Mouse (Mus musculus) thymus, postnatal 25 days (tissue): ENCODE measurements at regions not wholly inside any gene's neighbourhood (a gene's known extent, or its start where the extent isn't known, plus 50 kb on each side); places are given as distances from the start of the nearest gene placed in this dataset.
"Not testable (repeated sequence)": the region's sequence is repeated elsewhere in the genome, so short reads cannot be mapped to it uniquely, and the experiment has no call there.

Experiments
- DNase-seq: peaks from one replicate; pipeline ENCODE4 v3.0.0; 2022

DNA sequence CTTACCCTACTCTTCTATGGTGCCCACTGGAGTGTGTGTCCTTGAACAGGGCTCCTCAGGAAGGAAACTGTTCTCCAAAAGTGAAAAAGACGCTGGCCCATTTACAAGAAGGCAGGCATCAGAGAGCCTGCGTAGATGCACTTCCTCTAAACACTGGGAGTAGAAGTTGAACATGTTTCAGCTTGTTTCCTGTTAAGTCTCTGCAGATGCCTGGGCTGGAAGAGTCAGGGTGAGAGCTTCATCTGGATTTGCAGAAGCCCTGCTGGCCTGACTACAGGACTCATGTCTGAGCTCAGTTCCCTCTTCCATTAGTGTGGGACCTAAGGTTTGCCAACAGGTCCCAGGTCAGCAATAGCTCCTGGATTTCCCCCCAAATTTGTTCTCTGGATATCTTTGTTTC lies 54.7 kb upstream of the Nlrp1b start:
- no peak for DNase-seq

DNA sequence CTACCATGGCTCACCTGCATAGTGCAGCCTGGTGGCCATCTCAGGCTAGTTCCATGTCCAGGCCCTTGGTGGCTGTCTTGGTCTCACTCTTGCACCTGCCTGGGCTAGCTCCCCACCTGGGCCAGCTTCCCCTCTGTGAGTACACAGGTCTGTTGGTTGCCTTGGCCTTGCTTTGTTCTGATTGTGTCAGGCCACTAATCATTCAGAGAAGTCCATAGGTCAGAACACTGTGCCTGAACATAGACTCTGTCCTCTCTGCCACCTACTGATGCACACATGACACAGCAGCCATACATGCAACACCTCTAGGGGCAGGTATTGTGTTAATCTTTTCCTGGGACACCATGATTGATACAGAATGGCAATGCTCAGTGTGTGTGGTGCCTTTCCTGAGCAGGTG lies 57.7 kb upstream of the Nlrp1b start:
- DNase-seq: not testable (repeated sequence)

DNA sequence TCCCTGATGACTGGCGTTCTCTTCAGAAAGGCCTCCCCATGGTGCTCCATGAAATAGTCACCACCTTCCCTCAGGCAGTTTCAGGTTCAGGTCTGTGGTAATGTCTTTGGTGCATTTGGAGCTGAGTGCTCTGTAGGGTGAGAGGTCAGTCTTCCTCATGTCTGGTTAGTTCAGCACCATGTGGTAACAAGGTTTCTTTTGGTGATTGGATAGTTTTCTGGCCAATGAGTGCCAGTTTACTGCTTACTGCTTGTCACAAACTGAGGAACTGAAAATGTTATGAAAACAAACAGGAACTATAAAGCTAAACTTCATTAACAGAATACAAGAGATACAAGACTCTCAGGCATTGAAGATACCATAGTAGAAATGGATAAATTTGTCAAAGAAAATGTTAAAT lies 59.0 kb upstream of the Nlrp1b start:
- no peak for DNase-seq

DNA sequence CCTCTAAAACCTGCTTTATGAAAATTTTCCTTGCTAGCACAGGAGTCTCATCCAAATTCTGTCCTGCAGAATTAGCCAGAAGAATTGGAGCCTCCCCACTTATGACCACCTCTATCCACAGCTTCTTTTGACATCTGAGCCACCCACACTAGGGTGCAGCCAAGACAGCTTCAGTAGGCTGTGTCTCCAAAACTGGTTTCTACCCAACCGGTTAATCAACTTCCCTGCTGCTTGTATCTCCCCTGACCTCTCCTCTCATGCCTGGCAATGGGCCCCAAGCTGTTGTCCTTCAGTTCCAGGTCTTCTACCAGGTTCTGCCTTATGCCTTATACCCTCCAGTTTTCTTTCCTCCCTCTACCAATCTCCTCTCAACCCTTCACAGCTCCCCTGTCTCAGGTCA lies 68.9 kb upstream of the Nlrp1b start:
- no peak for DNase-seq

DNA sequence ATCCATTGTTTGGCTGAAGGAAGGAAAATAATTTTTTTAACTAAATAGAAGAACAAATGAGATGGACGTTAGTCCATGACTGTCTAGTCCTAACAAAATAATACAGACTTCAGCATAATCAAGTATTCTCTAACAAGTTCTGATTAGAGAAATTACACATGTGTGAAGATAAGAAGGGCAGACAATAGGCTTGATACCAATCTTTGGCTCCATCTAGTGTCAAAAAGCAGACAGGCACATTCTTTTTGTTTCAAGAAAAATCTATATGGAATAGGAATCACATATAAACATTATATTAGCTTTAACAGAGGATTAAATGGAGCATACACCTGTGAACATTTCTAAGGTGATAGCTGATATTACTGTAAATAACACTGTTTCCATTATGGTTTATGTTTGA lies 92.9 kb upstream of the Nlrp1b start:
- DNase-seq: no peak

DNA sequence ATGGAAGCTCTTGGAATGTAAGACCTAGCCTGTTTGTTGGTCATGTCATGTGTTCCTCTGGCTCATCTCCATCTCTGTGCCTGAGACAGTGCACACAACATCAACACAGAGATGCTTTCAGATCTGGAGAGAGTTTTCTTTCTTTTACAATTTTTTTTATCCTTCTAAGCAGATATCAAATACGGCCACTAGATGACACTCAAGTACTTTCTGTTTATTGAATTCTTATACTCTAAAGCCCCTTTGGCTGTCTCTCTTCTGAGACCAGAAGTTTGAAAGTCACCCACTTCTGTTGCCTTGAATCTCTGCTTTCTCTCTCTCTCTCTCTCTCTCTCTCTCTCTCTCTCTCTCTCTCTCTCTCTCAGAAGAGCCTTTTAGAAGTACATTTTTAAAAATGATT lies 106.9 kb upstream of the Nlrp1b start:
- no peak for DNase-seq

DNA sequence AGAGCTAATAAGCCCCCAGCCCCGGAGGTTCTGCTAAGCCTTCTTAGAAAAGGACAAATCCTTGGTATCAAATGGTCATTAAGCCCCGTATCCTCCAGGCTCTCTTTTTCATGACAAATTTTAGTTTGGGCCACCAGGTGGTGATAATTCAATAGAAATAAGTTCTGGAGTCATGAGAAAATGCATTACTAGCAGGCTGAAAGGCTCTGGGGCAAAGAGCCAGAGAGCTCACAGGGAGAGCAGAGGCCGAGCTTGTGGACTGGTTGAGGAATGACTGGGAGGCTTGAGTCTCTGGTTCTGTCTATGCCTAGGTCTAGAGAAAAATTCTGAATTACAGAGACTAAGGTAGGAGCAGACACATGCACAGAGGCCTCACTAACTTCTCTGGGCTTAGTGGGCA lies 115.5 kb upstream of the Nlrp1b start:
- DNase-seq: no peak

DNA sequence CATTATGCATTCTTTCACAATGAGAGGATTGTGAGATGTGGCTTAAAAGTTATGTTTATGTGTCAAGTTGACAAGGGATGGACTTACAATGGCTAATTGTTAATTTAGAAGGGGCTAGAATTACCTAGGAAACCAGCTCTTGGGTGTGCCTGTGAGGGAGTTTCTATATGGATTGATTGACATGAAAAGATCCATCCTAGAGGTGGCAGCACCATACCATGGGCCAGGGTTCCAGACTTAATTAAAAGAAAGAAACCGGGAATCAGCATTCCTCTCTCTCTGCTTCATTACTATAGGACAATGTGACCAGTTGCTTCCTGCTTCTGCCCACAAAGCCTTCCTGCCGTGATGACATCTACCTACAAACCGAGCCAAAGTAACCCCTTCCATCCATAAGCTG lies 126.6 kb upstream of the Nlrp1b start:
- DNase-seq: no peak

DNA sequence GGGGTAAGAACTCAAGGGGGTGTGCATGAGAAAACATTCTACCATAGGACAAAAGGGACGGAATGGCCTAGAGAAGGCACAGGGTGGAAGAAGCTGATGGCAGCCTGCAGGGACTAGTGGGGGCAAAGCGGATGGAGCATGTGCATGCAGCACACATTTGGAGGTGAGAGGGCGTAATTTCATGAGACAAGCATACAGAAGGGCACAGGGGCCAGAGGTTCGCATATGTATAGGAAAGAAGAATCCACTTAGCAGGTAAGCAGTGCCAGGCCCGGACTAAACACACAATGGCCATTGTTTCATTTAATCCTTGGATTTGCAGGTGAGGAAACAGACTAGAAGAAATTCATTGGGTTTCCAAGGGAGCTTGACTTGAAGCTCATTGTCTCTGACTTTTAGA lies 130.3 kb upstream of the Nlrp1b start:
- DNase-seq: no peak

DNA sequence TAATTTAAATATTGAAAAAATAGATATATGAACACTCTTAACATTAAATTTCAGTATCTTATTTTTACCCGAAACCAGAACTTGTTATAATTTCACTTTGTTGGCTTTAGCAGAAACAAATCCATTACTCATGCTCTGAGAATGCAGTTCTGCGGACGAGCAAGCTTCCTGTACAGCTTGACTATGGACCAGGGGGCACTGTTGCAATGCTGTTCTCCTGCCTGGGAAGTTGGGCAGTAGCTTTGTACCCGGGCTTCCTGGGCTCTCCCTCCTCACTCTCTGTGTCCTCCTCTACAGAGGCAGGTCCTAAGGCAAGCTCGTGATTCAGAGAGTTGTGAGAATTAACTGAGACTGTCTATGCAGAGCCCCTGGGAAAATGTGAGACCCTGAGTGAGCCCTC lies 141.3 kb upstream of the Nlrp1b start:
- DNase-seq: no peak

DNA sequence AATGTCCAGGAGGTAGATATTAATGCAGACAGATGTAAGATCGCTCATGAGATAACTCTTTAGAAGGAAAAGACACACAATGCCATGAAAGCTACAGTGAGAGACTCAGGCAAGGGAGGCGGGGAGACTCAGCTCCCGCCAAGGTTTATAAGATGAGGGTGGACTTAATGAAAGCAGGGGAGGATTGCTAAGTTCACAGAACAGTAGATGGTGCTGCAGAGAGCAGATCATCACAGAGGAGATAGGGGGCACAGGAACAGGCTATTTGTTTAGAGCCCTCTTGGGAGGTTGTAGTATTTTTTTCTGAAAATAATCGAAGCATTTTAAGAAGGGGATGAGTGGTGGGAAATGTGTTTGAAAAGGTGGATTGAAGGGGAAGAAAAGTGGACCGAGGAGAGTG lies 144.6 kb upstream of the Nlrp1b start:
- DNase-seq: no peak

DNA sequence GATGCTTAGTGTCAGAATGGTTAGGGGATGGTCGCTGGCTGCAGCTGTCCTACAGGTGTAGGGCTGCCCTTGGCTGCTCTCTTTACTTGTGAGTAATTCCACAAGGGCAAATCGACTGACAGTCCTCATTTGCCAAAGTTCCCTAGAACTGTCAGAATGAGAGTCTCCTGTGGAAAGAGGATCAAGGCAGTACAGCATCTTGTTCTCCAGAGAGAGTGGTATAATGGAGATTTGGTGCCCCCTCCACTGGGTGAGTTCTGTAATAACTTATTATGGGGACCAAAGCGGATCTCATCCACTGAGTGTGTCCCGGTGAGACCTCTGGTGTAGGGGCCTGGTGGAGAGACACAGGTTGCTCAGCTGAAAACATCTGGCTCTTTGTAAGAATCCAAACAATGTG lies 157.9 kb upstream of the Nlrp1b start:
- no peak for DNase-seq

DNA sequence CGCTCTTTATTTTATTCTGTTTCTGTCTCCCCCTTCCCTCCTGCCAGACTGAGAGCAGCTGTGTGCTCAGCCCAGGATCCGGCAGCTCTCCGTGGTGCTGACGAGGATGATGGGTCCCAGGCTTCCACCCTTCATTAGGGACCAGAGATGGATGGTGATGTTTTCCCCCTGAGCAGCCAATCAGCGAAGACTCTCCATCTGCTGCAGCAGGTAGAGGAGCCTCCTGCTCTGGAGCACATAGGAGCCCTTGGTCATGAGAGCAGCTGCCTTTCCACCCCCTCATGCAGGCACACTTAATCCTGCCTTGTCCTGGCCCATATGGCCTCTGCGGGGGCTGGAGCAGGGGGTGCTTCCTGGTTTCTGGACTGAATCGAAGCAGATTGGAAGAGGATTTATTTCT lies 159.1 kb upstream of the Nlrp1b start:
- DNase-seq: no peak

DNA sequence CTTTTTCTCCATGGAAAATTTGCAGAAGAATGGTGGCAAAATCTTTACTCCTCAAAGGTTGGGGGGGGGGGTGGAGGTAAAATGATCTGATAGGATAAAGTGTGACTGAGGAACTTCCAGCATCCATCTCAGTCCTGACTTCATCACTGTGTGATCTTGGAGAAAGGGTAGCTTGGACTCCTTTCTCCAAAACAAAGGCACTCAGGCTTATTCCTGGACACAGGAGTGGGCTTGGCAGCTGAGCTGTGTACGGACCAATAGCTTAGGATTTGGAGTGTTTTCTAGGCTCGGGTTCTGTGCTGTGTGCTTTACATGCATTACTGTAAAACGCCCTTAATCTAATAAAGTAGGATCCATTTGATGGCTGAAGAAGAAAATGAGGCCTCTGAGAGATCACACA lies 159.6 kb upstream of the Nlrp1b start:
- no peak for DNase-seq

DNA sequence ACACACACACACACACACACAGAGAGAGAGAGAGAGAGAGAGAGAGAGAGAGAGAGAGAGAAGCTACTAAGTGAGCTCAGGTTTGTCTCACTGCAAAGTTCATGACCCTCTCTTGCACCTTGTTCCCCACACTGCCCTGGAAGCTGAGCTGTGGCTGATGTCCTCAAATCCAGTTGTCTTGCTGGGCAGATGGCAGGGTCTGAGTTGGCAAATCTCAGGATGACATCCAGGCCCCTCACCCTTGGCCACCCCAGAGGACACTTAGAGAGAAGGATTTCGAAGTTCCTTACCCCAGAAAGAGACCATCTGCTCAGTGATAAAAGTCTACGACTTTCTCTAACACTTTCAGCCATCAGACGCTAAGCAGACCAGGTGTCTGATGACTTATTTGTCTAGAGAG lies 160.1 kb upstream of the Nlrp1b start:
- DNase-seq: no peak

DNA sequence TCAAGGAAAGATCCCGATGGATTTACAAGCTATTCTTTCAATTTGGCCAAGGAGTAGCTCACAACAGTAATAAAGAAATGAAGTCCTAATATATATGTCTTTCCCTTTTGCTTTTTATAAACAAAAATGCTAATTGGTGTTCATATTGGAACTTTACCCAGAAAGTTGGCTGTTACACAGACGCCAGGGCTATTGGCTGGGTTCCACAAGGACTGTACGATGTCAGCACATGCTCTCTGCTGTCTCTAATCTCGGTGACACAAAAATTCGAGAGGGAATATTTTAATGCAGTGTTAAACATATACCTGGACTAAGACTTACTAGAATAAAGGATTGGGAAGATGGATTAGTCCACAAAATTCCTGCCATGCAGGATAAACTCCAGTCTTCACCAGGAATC lies 162.9 kb upstream of the Nlrp1b start:
- no peak for DNase-seq

DNA sequence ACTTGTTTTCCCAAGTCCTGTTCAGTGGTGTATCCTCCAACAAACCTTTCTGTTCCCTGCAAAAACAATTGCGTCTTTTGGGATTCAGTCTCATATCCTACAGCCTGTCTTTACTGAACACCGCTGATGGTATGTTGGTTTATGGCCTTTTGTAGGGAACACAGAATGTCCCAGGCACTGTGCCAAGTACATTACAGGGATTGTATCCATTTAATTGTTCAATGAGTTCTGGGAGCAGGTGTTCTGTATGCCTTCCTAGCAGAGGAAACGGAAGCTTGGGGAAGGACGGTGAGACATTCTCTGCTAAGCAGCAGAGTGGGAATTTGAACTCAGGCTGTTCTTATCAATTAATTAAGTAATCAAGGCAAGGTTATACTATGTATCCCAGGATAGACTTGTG lies 164.5 kb upstream of the Nlrp1b start:
- DNase-seq: no peak

DNA sequence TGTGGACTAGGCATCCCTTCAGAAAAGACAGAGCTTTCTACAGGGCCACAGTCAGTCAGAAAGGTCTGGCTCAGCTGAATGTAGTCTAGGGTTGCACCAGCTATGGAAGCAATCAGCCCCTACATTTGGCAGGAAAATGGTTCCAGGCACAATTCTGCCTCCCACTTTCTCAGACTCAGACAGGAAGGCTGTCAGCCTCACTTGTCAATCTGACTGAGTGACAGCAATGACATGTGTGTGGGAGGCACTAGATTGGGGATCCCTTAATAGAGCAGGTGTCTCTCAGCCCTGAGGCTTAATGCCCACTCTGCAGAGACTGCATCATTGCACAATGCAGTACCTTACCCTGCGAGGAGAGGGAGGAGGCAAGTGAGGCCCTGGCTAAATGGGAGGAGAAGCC lies 165.1 kb upstream of the Nlrp1b start:
- no peak for DNase-seq

DNA sequence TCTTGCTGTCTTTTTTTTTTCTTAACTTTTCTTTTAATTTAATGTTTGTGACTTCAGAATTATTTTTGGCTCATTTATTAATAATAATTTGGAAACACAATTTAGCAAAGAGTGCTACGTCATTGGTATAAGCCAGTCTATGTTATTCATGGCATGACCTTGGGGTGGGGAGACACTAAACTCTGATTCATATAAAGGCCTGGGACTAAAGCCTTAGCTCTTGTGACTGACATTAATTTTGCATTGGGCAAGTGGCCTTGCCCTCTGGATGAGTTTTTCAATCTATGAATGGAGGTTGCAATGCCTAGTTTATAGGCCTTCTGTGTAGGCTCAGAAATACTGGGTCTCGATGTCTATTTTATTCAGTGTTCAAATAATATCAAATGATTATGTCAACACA lies 169.8 kb upstream of the Nlrp1b start:
- DNase-seq: no peak

DNA sequence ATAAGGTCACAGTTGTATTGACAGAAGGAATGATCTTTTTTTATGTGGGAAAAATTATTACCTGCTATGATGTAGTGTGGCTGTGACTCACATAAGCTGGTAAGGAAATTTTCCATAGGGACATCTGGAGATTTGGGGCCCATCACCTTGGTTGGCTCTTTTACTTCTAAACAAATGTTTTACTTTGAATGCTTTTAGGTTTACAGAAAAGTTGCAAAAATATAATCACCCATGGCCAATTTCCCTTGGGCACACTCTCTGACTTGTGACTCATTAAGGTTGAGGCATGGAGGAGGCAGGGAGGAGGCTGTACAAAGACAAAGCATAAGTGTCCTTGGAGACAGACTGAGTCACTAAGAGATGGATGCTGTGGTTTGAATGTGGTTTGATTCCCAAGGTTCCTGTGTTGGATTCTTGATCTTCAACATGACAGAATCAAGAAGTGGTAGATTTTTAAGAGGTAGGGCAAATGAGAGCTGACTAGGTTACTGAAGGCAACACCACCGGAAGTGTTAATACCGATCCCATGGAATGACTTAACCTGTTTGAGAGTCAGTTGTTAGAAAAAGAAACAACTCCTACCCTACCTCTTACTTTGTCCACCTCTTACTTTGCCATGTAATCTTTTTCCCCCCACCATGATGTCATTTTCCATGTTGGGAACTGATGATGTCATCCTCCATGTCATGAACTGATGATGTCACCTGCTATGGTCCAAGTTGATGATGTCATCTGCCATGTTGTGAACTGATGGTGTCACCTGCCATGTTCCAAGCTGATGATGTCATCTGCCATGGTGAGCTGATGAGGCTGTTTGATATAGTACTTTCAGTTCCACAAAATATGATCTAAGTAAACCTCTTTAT lies 171.1 kb upstream of the Nlrp1b start:
- DNase-seq: no peak

DNA sequence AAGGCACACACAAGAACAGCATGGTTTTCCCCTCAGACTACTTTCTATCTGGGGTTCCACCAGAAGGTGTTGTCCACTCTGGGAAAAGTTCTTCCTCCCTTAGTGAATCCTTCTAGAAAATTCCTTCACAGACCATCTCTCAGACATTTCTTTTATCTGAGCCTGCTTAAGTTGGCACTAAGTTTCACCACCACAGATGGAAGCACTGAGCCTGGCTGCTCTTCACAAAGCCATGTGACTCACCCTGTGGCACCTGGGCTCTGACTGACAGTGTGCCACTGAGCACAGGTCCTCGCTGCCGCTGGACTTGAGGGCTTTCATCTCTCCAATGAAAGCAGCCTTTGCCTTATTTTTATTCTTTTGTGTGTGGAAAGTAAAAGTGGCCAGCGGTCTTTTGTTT lies 173.8 kb upstream of the Nlrp1b start:
- DNase-seq: no peak

DNA sequence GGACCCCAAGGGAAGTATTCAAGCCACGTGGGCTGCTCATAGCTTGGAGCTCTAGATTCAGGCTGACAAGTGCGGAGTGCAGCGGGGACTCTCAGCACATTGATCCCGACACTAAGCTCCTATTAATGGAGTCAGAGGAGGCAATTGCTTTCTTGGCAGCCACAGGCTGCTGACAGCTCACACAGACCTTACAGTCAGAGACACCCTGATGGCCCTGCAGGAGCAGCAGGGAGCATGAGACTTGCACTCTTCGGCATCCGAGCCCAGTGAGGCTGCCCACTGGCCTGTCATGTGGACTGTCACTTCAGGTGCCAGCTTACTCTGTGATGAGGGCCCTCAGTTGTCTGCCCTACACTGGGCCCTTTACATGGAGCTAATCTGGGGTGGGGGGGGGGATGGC lies 176.5 kb upstream of the Nlrp1b start:
- DNase-seq: no peak

DNA sequence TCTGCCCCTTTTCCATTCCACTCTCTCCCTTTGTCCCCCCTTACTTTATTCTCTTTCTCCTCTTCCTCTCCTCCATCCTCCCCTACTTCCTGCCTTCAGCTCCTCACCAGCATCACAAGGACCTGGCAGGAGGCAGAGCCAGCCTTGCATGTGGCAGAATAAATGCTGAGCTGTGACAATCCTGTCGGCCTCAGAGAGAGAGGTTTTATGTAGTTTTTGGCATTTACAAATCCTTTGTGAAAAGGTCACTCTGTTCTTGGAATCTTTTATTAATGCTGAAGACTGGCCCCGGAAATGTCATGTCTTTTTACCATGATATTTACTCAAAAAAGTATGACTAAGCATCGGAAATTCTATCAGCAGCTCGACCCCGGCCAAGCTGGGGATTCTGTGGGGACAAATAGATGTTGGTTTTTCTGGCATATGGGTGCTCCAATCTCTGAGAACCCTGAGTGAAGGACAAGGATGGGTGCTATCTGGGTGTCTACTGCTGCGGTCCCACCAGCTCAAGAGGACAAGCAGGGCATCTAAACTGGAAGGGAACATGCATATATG lies 178.8 kb upstream of the Nlrp1b start:
- DNase-seq: no peak

DNA sequence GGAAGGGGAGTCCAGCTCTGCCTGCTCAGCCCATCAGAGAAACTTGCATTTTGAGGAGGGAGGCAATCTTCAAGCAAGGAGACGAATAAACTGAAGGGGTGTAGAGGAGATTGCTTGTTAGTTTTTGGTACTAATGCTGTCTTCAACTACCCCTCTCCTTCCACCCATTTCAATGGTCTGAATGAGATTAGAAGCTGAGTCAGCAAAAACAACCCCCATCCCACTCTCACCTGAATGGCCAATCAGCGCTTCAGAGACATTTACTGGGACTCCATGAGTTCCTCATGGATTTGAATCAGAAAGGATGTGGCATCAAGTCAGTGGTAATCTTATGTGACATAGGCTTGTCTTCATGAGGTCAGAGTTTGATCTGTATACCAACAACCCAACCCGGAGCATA lies 180.0 kb upstream of the Nlrp1b start:
- DNase-seq: no peak

DNA sequence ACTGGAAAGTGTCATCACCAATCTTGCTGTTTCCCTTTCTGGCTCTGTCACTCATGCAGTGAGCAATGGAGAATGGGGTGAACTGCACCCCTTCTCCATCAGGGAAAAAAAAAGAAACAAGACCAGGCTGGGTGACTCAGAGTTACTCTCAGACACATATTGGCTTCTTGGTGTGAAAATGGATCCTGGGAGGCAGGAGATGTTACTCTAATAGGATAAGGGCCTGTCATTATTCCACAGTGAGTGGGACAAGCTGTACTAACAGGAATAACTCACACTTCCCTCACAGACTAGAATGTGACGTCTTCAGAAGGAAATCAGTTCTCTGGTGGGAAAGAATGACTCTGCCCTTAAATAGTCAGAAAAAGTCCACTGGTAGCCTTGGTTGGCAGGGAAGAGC lies 181.4 kb upstream of the Nlrp1b start:
- no peak for DNase-seq
